Mouse (Mus musculus): Measurements from ENCODE around the gene Nol3.

Nol3 gene

GRCm38 (mm10) chr8:105306146-105306691, 30.3 kb downstream of the Nol3 start:
- DNase-seq (ENCODE audit: extremely low spot score, low read depth, low spot score): no peak

GRCm38 (mm10) chr8:105307670-105308069, 31.7 kb downstream of the Nol3 start:
- no peak for DNase-seq (ENCODE audit: extremely low spot score, low read depth, low spot score)

- DNase-seq (ENCODE audit: extremely low spot score, low read depth, low spot score): no peak
Measured at GRCm38 (mm10) chr8:105308428-105308827, 32.5 kb downstream of the Nol3 start.

GRCm38 (mm10) chr8:105309142-105309847, 33.4 kb downstream of the Nol3 start:
- DNase-seq (ENCODE audit: extremely low spot score, low read depth, low spot score): no peak

GRCm38 (mm10) chr8:105310118-105310517, 34.2 kb downstream of the Nol3 start:
- no peak for DNase-seq (ENCODE audit: extremely low spot score, low read depth, low spot score)

- DNase-seq (ENCODE audit: extremely low spot score, low read depth, low spot score): no peak
Measured at GRCm38 (mm10) chr8:105311718-105312117, 35.8 kb downstream of the Nol3 start.

- no peak for DNase-seq (ENCODE audit: extremely low spot score, low read depth, low spot score)
Measured at GRCm38 (mm10) chr8:105312891-105313481, 37.0 kb downstream of the Nol3 start.

GRCm38 (mm10) chr8:105313622-105314402, 37.9 kb downstream of the Nol3 start:
- DNase-seq (ENCODE audit: extremely low spot score, low read depth, low spot score): no peak

- no peak for DNase-seq (ENCODE audit: extremely low spot score, low read depth, low spot score)
Measured at GRCm38 (mm10) chr8:105315073-105315769, 39.3 kb downstream of the Nol3 start.

GRCm38 (mm10) chr8:105317941-105318340, 42.0 kb downstream of the Nol3 start:
- no peak for DNase-seq (ENCODE audit: extremely low spot score, low read depth, low spot score)

GRCm38 (mm10) chr8:105318662-105319190, 42.8 kb downstream of the Nol3 start:
- no peak for DNase-seq (ENCODE audit: extremely low spot score, low read depth, low spot score)

GRCm38 (mm10) chr8:105323183-105323582, 47.2 kb downstream of the Nol3 start:
- no peak for DNase-seq (ENCODE audit: extremely low spot score, low read depth, low spot score)

- no peak for DNase-seq (ENCODE audit: extremely low spot score, low read depth, low spot score)
Measured at GRCm38 (mm10) chr8:105325641-105326093, 49.7 kb downstream of the Nol3 start.

- DNase-seq (ENCODE audit: extremely low spot score, low read depth, low spot score): no peak
Measured at GRCm38 (mm10) chr8:105326141-105326672, 50.3 kb downstream of the Nol3 start, which contains the start of the genes Lrrc29 and Tmem208. Lrrc29 (minus strand) TSS chr8:105326278. Tmem208 (plus strand) TSS chr8:105326354.

- no peak for DNase-seq (ENCODE audit: extremely low spot score, low read depth, low spot score)
Measured at GRCm38 (mm10) chr8:105326968-105327367, 51.0 kb downstream of the Nol3 start.

- no peak for DNase-seq (ENCODE audit: extremely low spot score, low read depth, low spot score)
Measured at GRCm38 (mm10) chr8:105330325-105330724, 54.4 kb downstream of the Nol3 start.

GRCm38 (mm10) chr8:105331469-105331868, 55.5 kb downstream of the Nol3 start:
- no peak for DNase-seq (ENCODE audit: extremely low spot score, low read depth, low spot score)
